Mouse (Mus musculus) thymus, adult 2 months (tissue): ENCODE results near the gene Safb2.

ENCODE experiments used
- CTCF ChIP-seq: fragments of 200-500 bp; IDR thresholded peaks from 2 replicates; pipeline ENCODE4 v1.5.1; 2012; ENCODE audit warnings: mild to moderate bottlenecking, control low read depth, low read length, moderate library complexity, borderline replicate concordance; ENCODE audit not compliant: control insufficient read depth, poor library complexity, insufficient read depth; ENCODE audit errors: extremely low read depth
- POLR2A ChIP-seq: fragments of 200-500 bp; IDR thresholded peaks from 2 replicates; pipeline ENCODE4 v1.6.1; 2012; ENCODE audit warnings: mild to moderate bottlenecking, low read length, control low read depth, moderate library complexity; ENCODE audit not compliant: control insufficient read depth, poor library complexity, insufficient read depth; ENCODE audit errors: extremely low read depth

DNA sequence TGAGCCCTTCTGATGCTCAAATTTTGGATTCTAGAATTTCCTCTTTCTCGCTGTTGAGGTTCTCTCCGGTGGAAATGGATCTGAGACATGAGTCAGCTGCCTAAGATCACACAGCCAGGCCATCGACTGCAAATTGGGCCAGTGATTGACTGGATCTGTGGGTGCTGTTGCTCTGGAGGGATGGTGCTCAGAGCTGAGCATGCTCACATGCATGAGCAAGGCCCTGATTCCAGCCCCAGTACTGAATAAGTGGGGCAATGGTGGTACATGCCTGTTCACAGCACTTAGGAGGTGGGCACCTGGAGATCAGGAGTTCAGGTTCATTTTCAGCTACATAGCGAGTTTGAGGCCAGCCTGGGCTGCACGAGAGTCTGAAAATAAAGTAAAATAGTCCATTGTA, 37.8 kb downstream of the Safb2 start:
- no peak for TF ChIP-seq CTCF
- no peak for TF ChIP-seq POLR2A
